In genomic region chr11:93886411-93887079, GRCm38 (mm10) we compare ENCODE assay signal across 8 mouse cellular contexts. TPM values are rescaled to one million over a fixed set of nuclear protein-coding genes. Genes with fewer than 3 reads are reported as not detected.
DNase-seq lines count a peak whose midpoint lies in the region; ATAC-seq lines count a peak whose summit lies in the region.

No protein-coding gene starts in this region.

- peak overlapping the region; percentile 90 for H3K9ac ChIP-seq in embryonic facial prominence, embryonic 11.5 days (replicated peaks; ENCODE audit: low read length)
- H3K9ac ChIP-seq in limb, embryonic 11.5 days (ENCODE audit: low read length), result peak overlapping the region; percentile 91
- H3K9ac ChIP-seq in midbrain, embryonic 12.5 days (replicated peaks), result peak overlapping the region; percentile 89

- no peaks in the 10 kb centered on the region for H3K36me3 ChIP-seq in embryonic facial prominence, embryonic 11.5 days (replicated peaks; ENCODE audit: control insufficient read depth, insufficient read depth, low read depth, low read length)
- H3K36me3 ChIP-seq in limb, embryonic 11.5 days (ENCODE audit: control insufficient read depth, insufficient read depth, low read length), result no peaks in the 10 kb centered on the region
- 0 out of 2 replicates have a peak, but pooled peaks cover 5% of the 10 kb centered on the region for H3K36me3 ChIP-seq in midbrain, embryonic 12.5 days

- H3K4me1 ChIP-seq in embryonic facial prominence, embryonic 11.5 days (ENCODE audit: control insufficient read depth, insufficient read depth, low read length), result no peaks in the 10 kb centered on the region
- no peaks in the 10 kb centered on the region for H3K4me1 ChIP-seq in limb, embryonic 11.5 days (ENCODE audit: control insufficient read depth, insufficient read depth, low read length)
- H3K4me1 ChIP-seq in midbrain, embryonic 12.5 days, result peaks cover 30% of the 10 kb centered on the region

- H3K9me3 ChIP-seq in embryonic facial prominence, embryonic 11.5 days (replicated peaks; ENCODE audit: control insufficient read depth, low read length), result no peaks in the 10 kb centered on the region
- H3K9me3 ChIP-seq in limb, embryonic 11.5 days (ENCODE audit: control insufficient read depth, low read length), result no peaks in the 10 kb centered on the region
- H3K9me3 ChIP-seq in midbrain, embryonic 12.5 days, result no peaks in the 10 kb centered on the region

- under 1% methylated on average over 34 of the region's 34 CpGs for WGBS in embryonic facial prominence, embryonic 11.5 days
- WGBS in limb, embryonic 11.5 days, result under 1% methylated on average over 34 of the region's 34 CpGs
- under 1% methylated on average over 34 of the region's 34 CpGs for WGBS in midbrain, embryonic 12.5 days

- peak; percentile 19 to 26 for DNase-seq in frontal cortex, postnatal 10 days (ENCODE audit: low spot score in 2 of 2)
- no peak for DNase-seq in frontal cortex, postnatal 25 days (ENCODE audit: low spot score in 2 of 2)
- peak; percentile 50 for DNase-seq in WW6 (ENCODE audit: low read depth, low spot score)
- peak; percentile 62 for DNase-seq in embryonic facial prominence, embryonic 11.5 days (ENCODE audit: low spot score)
- peak; percentile 10 to 13 for DNase-seq in heart, postnatal 14 days
- DNase-seq in limb, embryonic 11.5 days (ENCODE audit: low spot score), result peak; percentile 64
- DNase-seq in spleen, postnatal 4 days (ENCODE audit: low spot score in 2 of 2), result peak; percentile 27 to 69

- ATAC-seq in embryonic facial prominence, embryonic 11.5 days (replicated peaks; ENCODE audit: insufficient number of reproducible peaks, low FRiP score, low TSS enrichment, low read depth), result no peak
- ATAC-seq in limb, embryonic 11.5 days (ENCODE audit: insufficient number of reproducible peaks, low FRiP score, low TSS enrichment, low read depth), result no peak
- ATAC-seq in midbrain, embryonic 12.5 days (ENCODE audit: low FRiP score, low read depth), result no peak

- no peaks in the 10 kb centered on the region for H3K27me3 ChIP-seq in embryonic facial prominence, embryonic 11.5 days (ENCODE audit: control insufficient read depth, insufficient read depth, low read length)
- no peaks in the 10 kb centered on the region for H3K27me3 ChIP-seq in limb, embryonic 11.5 days (ENCODE audit: control insufficient read depth, insufficient read depth, low read length)
- H3K27me3 ChIP-seq in midbrain, embryonic 12.5 days, result no peaks in the 10 kb centered on the region

- peak overlapping the region; percentile 91 for H3K4me3 ChIP-seq in embryonic facial prominence, embryonic 11.5 days (ENCODE audit: low read depth, low read length)
- H3K4me3 ChIP-seq in limb, embryonic 11.5 days (ENCODE audit: low read depth, low read length), result peak overlapping the region; percentile 94
- peak overlapping the region; percentile 92 for H3K4me3 ChIP-seq in midbrain, embryonic 12.5 days

- intact Hi-C loops in heart, postnatal 14 days (cut with DNase I), result no loop called here

- peak overlapping the region; percentile 42 for H3K27ac ChIP-seq in embryonic facial prominence, embryonic 11.5 days (replicated peaks; ENCODE audit: low read depth, low read length)
- peak overlapping the region; percentile 87 for H3K27ac ChIP-seq in limb, embryonic 11.5 days (replicated peaks; ENCODE audit: low read depth, low read length)
- H3K27ac ChIP-seq in midbrain, embryonic 12.5 days (replicated peaks), result peak overlapping the region; percentile 93

- peak overlapping the region; percentile 79 for H3K4me2 ChIP-seq in embryonic facial prominence, embryonic 11.5 days (ENCODE audit: low read depth, low read length)
- peak overlapping the region; percentile 65 for H3K4me2 ChIP-seq in limb, embryonic 11.5 days (ENCODE audit: low read depth, severe bottlenecking)
- H3K4me2 ChIP-seq in midbrain, embryonic 12.5 days (replicated peaks), result peak overlapping the region; percentile 95

RNA-seq across cellular contexts. Expression of gene Mbtd1, which starts 0.9 kb away (rescaled TPM):
- polyA plus RNA-seq in embryonic facial prominence, embryonic 11.5 days (2014; fragmentation: Nextera tagmentation; extraction: Ambion mirVana), result 29.1 and 31.3 TPM in 2 replicates
- total RNA-seq in heart, postnatal 14 days (2021), result 10 to 100 TPM; 25.4 to 26.6 TPM
- polyA plus RNA-seq in limb, embryonic 11.5 days (2014; fragmentation: Nextera tagmentation; extraction: Ambion mirVana), result 30.3 and 34.5 TPM in 2 replicates
- polyA plus RNA-seq in midbrain, embryonic 12.5 days (2016; fragmentation: Nextera tagmentation; extraction: Ambion mirVana), result 50.2 and 55.5 TPM in 2 replicates

RNA-seq across cellular contexts. Expression of gene Utp18, which starts 1.0 kb away (rescaled TPM):
- 49.2 and 53.0 TPM in 2 replicates for polyA plus RNA-seq in embryonic facial prominence, embryonic 11.5 days (2014; fragmentation: Nextera tagmentation; extraction: Ambion mirVana)
- total RNA-seq in heart, postnatal 14 days (2021), result 10 to 100 TPM in 1 of 2 experiments, 1 to 10 TPM in 1; 8.8 to 10.9 TPM
- polyA plus RNA-seq in limb, embryonic 11.5 days (2014; fragmentation: Nextera tagmentation; extraction: Ambion mirVana), result 45.1 and 46.4 TPM in 2 replicates
- polyA plus RNA-seq in midbrain, embryonic 12.5 days (2016; fragmentation: Nextera tagmentation; extraction: Ambion mirVana), result 42.5 and 43.6 TPM in 2 replicates

Comparison
In these comparisons a context has a peak if more than half of its experiments do, and no peak if none do; other contexts are left out.
1. DNase-seq: peak in frontal cortex, postnatal 10 days (2 of 2), WW6 (single experiment), embryonic facial prominence, embryonic 11.5 days (single experiment), heart, postnatal 14 days (2 of 2), limb, embryonic 11.5 days (single experiment) and spleen, postnatal 4 days (2 of 2); none in frontal cortex, postnatal 25 days (0 of 2).
2. H3K27ac ChIP-seq: peak in every context shown above with its lines; median percentile 93 in midbrain, embryonic 12.5 days; 87 in limb, embryonic 11.5 days; 42 in embryonic facial prominence, embryonic 11.5 days.
3. Peak in every context shown above with its lines, with median percentiles within 50 percentile points of each other: H3K4me2 ChIP-seq, H3K4me3 ChIP-seq and H3K9ac ChIP-seq.